Mouse (Mus musculus): ENCODE data around the gene Pbld2. TPM values are rescaled to one million over a fixed set of nuclear protein-coding genes. Genes with fewer than 3 reads are reported as not detected.

Gene Pbld2
- polyA plus RNA-seq, 1 experiment from 2014 or later, result 3.4 TPM

DNA sequence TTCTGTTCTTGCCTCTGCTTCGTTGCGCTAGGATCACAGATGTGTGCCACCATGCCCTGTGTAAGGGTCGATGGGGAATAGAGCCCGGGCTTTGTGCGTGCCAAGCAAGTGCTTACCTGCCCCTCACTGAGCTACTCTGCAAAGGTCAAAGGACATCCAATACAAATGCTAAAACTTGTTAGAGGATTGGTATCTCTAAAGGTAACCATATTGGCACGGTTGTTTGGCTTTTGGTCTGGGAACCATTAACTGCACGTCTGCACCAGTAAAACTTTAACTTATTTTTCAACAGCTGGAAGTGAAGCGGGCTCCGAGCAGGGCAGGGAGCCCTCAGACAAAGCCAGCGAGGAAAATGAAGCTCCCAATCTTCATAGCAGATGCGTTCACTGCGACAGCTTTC lies 37.2 kb downstream of the Pbld2 start:
- peaks cover 8% of the 10 kb centered on the region; the same call in 1 of the 2 replicates for H3K4me1 ChIP-seq (replicated peaks)
- peak overlapping the region; percentile 77 for H3K27ac ChIP-seq (replicated peaks)
- 60% methylated on average over 12 of the region's 12 CpGs for WGBS (ENCODE audit: insufficient replicate concordance)
- H3K9me3 ChIP-seq (replicated peaks), result no peaks in the 10 kb centered on the region
- no peak overlapping the region for H3K9ac ChIP-seq
- H3K27me3 ChIP-seq, result no peaks in the 10 kb centered on the region
- H3K4me3 ChIP-seq (replicated peaks), result peak overlapping the region; percentile 32
- ATAC-seq (ENCODE audit: insufficient read depth), result peak; percentile 51; the same call in 1 of the 2 replicates
- 0 out of 2 replicates have a peak overlapping the region, but pooled peaks have one; percentile 35 for H3K4me2 ChIP-seq
- no peaks in the 10 kb centered on the region for H3K36me3 ChIP-seq (replicated peaks)

DNA sequence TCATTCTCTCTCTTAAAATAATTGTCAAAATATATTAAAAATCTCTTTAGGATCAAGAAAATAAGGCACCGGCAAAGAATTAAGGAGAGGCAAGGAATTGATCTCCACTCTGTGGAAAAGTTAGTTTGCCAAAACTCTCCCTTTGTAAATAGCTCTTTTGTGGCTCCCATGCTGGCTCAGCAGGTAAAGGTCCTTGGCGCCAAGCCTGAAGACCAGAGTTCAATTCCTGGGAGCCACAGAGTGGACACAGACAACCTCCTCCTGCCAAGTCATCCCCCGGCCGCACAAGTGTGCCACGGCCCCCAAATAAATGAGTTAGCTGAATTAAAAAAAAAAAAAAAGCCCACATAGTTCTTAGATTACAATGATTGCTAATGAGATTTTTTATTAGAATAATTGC lies 38.6 kb downstream of the Pbld2 start:
- Histone ChIP-seq H3K4me2 (no peak overlapping the region), H3K27ac (replicated peaks) (no peak overlapping the region), H3K9me3 (replicated peaks) (no peaks in the 10 kb centered on the region), H3K27me3 (no peaks in the 10 kb centered on the region), H3K4me3 (replicated peaks) (peak overlapping the region; percentile 32; the same call in 1 of the 2 replicates), H3K4me1 (replicated peaks) (peaks cover 8% of the 10 kb centered on the region; the same call in 1 of the 2 replicates), H3K36me3 (replicated peaks) (no peaks in the 10 kb centered on the region), H3K9ac (no peak overlapping the region)
- WGBS (ENCODE audit: insufficient replicate concordance), result 75% methylated on average over 5 of the region's 5 CpGs
- ATAC-seq (ENCODE audit: insufficient read depth), result no peak

DNA sequence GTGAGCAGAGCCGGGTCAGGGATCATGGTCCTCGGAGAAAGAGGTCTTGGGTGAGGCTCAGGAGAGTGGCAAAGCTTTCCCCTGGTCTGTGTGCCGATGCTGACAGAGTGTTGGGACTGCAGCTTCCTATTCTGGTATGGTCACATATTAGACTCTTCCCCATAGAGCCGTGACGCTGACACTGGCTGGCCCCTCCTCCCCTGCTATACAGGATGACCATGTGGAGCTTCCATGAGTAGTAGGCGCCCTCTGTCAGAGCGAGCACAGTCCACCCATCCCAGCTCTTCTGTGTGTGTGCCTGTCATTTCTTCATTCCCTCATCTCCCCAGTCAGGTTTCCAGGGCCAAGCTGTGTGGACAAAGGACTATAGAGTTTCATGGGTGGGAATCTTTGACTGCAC lies 39.2 kb downstream of the Pbld2 start:
- no peaks in the 10 kb centered on the region for H3K9me3 ChIP-seq (replicated peaks)
- no peak overlapping the region for H3K9ac ChIP-seq
- peaks cover 8% of the 10 kb centered on the region; the same call in 1 of the 2 replicates for H3K4me1 ChIP-seq (replicated peaks)
- WGBS (ENCODE audit: insufficient replicate concordance), result 64% methylated on average over 7 of the region's 7 CpGs
- H3K27me3 ChIP-seq, result no peaks in the 10 kb centered on the region
- H3K4me3 ChIP-seq (replicated peaks), result no peak overlapping the region
- H3K4me2 ChIP-seq, result peak overlapping the region; percentile 28
- no peak for ATAC-seq (ENCODE audit: insufficient read depth)
- H3K27ac ChIP-seq (replicated peaks), result no peak overlapping the region
- H3K36me3 ChIP-seq (replicated peaks), result no peaks in the 10 kb centered on the region

GRCm38 (mm10) chr10:63064516-63064915 lies 40.4 kb downstream of the Pbld2 start:
- Histone ChIP-seq H3K4me3 (replicated peaks) (no peak overlapping the region), H3K9ac (no peak overlapping the region), H3K4me2 (no peak overlapping the region), H3K36me3 (replicated peaks) (no peaks in the 10 kb centered on the region; the same call in 1 of the 2 replicates), H3K4me1 (replicated peaks) (peaks cover 8% of the 10 kb centered on the region; the same call in 1 of the 2 replicates), H3K27me3 (no peaks in the 10 kb centered on the region), H3K27ac (replicated peaks) (no peak overlapping the region), H3K9me3 (replicated peaks) (no peaks in the 10 kb centered on the region)
- no peak for ATAC-seq (ENCODE audit: insufficient read depth)
- WGBS (ENCODE audit: insufficient replicate concordance), result 57% methylated on average over 9 of the region's 9 CpGs

DNA sequence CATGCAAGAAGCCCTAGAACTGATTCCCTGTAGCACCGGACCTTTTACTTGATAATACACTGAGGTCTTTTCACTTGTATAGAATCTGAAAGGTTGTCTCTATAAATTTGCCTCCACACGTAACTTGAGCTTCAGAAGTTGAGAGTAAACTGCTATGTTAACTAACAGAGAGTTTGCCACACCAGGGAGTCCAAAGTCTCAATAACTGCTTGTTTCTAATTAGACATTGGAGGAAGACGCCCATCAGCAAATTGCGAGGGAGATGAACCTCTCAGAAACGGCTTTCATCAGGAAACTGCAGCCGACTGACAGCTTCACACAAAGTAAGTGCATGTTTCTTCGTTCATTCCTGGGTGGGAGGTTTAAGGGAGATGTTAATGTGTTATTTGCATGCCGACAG lies 41.4 kb downstream of the Pbld2 start:
- Histone ChIP-seq H3K27me3 (no peaks in the 10 kb centered on the region), H3K36me3 (replicated peaks) (no peaks in the 10 kb centered on the region; the same call in 1 of the 2 replicates), H3K4me3 (replicated peaks) (no peak overlapping the region), H3K9ac (no peak overlapping the region), H3K4me1 (replicated peaks) (peaks cover 8% of the 10 kb centered on the region; the same call in 1 of the 2 replicates), H3K4me2 (no peak overlapping the region), H3K9me3 (replicated peaks) (no peaks in the 10 kb centered on the region), H3K27ac (replicated peaks) (no peak overlapping the region)
- ATAC-seq (ENCODE audit: insufficient read depth), result no peak
- WGBS (ENCODE audit: insufficient replicate concordance), result 46% methylated on average over 8 of the region's 8 CpGs

DNA sequence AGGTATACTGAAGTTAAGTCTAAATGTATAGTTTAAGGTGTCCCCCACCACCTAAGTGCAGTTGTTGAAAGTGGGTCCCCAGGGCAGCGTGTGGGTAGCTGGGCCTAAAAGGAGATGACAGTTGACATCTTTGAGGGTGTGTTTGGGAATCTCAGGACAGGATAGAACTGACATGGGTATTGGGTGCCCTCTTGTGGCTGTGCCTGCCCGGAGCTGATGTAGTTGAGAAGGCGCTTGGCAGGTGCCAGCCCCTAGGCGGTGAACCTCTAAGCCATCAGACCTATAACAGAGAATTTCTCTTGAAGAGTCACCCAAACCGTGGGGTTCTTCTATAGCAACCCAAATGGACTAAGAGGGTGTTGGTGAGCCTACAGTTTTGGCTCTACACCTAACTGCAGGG lies 41.9 kb downstream of the Pbld2 start:
- ATAC-seq (ENCODE audit: insufficient read depth), result no peak
- Histone ChIP-seq H3K9ac (no peak overlapping the region), H3K27me3 (no peaks in the 10 kb centered on the region), H3K27ac (replicated peaks) (no peak overlapping the region), H3K4me3 (replicated peaks) (no peak overlapping the region), H3K4me1 (replicated peaks) (peaks cover 8% of the 10 kb centered on the region; the same call in 1 of the 2 replicates), H3K9me3 (replicated peaks) (no peaks in the 10 kb centered on the region), H3K4me2 (no peak overlapping the region), H3K36me3 (replicated peaks) (no peaks in the 10 kb centered on the region; the same call in 1 of the 2 replicates)
- 20% methylated on average over 5 of the region's 5 CpGs for WGBS (ENCODE audit: insufficient replicate concordance)

DNA sequence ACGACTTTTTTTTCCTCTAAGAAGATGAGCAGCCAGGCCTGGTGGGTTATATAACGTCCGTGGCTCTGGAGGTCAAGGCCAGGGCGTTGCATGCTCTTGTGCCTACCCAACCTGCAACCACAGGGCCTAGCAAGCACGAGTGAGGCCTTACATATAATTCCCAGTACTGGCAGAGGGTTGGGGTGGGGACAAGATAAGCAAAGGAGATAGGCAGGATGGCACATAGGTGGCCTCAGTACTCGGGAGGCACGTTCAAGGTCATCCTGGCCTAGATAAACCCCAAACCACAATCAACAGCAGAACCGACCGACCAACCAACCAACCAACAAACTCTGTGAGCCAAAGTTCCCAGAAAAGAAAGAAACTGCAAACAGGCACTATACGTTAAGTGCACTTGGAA lies 62.2 kb downstream of the Pbld2 start:
- ATAC-seq (ENCODE audit: insufficient read depth), result peak; percentile 73
- WGBS (ENCODE audit: insufficient replicate concordance), result 22% methylated on average over 10 of the region's 10 CpGs
- H3K9me3 ChIP-seq (replicated peaks), result no peaks in the 10 kb centered on the region
- no peaks in the 10 kb centered on the region for H3K36me3 ChIP-seq (replicated peaks)
- peaks cover 24% of the 10 kb centered on the region for H3K27me3 ChIP-seq
- no peak overlapping the region for H3K9ac ChIP-seq
- peak overlapping the region; percentile 5; the same call in 1 of the 2 replicates for H3K4me2 ChIP-seq
- H3K4me1 ChIP-seq (replicated peaks), result peaks cover 22% of the 10 kb centered on the region
- H3K4me3 ChIP-seq (replicated peaks), result no peak overlapping the region
- no peak overlapping the region for H3K27ac ChIP-seq (replicated peaks)

- no peaks in the 10 kb centered on the region for H3K36me3 ChIP-seq (replicated peaks)
- H3K27ac ChIP-seq (replicated peaks), result no peak overlapping the region
- H3K4me1 ChIP-seq (replicated peaks), result peaks cover 16% of the 10 kb centered on the region
- H3K9ac ChIP-seq, result no peak overlapping the region
- 26% methylated on average over 8 of the region's 8 CpGs for WGBS (ENCODE audit: insufficient replicate concordance)
- H3K9me3 ChIP-seq (replicated peaks), result no peaks in the 10 kb centered on the region
- H3K4me3 ChIP-seq (replicated peaks), result 0 out of 2 replicates have a peak overlapping the region, but pooled peaks have one; percentile 12
- H3K4me2 ChIP-seq, result peak overlapping the region; percentile 41; the same call in 1 of the 2 replicates
- no peak for ATAC-seq (ENCODE audit: insufficient read depth)
- peaks cover 24% of the 10 kb centered on the region for H3K27me3 ChIP-seq
Measured at GRCm38 (mm10) chr10:63089103-63089757, 65.1 kb downstream of the Pbld2 start.

DNA sequence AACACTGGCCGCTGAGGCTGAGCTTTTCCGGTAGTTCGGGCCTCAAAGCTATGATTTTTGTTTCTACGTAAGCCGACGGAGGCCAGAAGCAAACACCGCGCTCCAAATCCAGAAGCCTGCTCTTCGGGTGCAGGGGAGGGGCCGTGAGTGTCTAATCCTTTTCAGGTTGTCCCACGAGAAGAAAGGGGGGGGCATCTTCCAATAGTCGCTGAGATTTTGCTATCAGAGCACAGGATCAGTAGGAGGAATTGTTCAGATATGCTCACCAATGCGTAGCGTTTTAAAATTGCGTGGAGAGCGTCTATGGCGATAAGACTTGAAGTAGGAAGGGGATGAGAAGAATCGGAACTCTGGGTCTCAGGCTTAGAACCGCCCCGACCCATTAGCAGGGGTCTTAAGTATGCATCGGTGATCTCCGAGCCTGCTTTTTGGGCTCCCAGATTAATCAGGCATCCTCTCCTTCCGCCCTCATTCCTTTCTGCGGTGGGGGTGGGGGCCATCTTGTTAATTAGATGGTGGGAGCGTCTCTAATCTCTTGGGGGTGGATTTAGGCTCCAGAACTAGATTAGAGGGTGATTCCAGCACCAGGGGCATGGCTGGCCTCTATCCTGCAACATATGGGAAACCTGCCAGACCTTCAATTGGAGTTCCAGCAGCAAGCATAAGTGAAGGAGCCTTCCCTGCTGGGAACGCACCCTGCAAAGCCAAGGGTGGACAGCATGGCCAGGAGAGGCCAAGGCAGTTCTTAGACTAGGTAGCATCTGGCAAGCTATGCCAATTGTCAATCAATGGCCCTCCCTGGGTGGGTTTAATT lies 65.8 kb downstream of the Pbld2 start:
- Histone ChIP-seq H3K36me3 (replicated peaks) (no peaks in the 10 kb centered on the region), H3K4me3 (replicated peaks) (0 out of 2 replicates have a peak overlapping the region, but pooled peaks have one; percentile 12), H3K27me3 (peaks cover 24% of the 10 kb centered on the region), H3K9ac (no peak overlapping the region), H3K9me3 (replicated peaks) (no peaks in the 10 kb centered on the region), H3K4me1 (replicated peaks) (peaks cover 16% of the 10 kb centered on the region), H3K4me2 (peak overlapping the region; percentile 41), H3K27ac (replicated peaks) (no peak overlapping the region)
- no peak for ATAC-seq (ENCODE audit: insufficient read depth)
- WGBS (ENCODE audit: insufficient replicate concordance), result 11% methylated on average over 26 of the region's 26 CpGs

DNA sequence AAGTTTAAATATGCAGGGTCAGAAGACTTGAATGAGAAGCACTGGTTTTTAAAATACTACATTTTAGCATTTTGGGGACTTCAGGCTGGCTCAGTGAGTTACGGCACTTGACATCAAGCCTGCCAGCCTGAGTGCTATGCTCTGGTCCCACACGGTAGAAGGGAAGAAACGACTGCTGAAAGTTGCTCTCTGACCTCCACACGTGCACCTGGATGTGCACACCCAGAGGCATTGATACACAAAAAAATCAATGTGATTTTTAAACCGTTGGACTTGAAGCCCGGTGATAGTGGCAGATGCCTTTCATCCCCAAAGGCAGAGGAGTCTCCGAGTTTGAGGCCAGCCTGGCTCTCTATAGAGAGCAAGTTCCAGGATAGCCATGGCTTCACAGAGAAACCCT lies 67.8 kb downstream of the Pbld2 start:
- Histone ChIP-seq H3K4me2 (no peak overlapping the region), H3K27me3 (peaks cover 25% of the 10 kb centered on the region), H3K27ac (replicated peaks) (no peak overlapping the region), H3K4me1 (replicated peaks) (peaks cover 5% of the 10 kb centered on the region), H3K9me3 (replicated peaks) (no peaks in the 10 kb centered on the region), H3K9ac (no peak overlapping the region), H3K36me3 (replicated peaks) (no peaks in the 10 kb centered on the region), H3K4me3 (replicated peaks) (no peak overlapping the region)
- 59% methylated on average over 7 of the region's 7 CpGs for WGBS (ENCODE audit: insufficient replicate concordance)
- ATAC-seq (ENCODE audit: insufficient read depth), result no peak

All from liver, embryonic 15.5 days (tissue).